Mouse (Mus musculus) gastrocnemius, postnatal 25 days (tissue): ENCODE results near the gene Uri1. TPM values are rescaled to one million over a fixed set of nuclear protein-coding genes. Genes with fewer than 3 reads are reported as not detected.

ENCODE experiments used
- DNase-seq: peaks from one replicate; pipeline ENCODE4 v3.0.0; 2022
- long read RNA-seq, 2 experiments: library from polyadenylated mRNA; stranded (forward); transcript quantifications; one replicate each; pipeline ENCODE4 v2.0.0; 2021
- total RNA-seq, 2 experiments: library from RNA; stranded (reverse); gene quantifications; 1 replicate in 1 of 2; 2 replicates in 1 of 2; pipeline ENCODE4 v1.2.3; 2021

Uri1 gene
- total RNA-seq = 10 to 100 TPM; 20.5 to 25.2 TPM
- long read RNA-seq, experiment 1, transcript Uri1-201 (11 exons, 3,441 nt) = major isoform, 17 of 22 reads
- long read RNA-seq, experiment 1, partial matches to known transcripts = 0 of 22 reads
- long read RNA-seq, experiment 1, other reads (novel, unspliced or antisense) = 5 of 22 reads
- long read RNA-seq, experiment 2, transcript Uri1-201 (11 exons, 3,441 nt) = major isoform, 46 of 57 reads
- long read RNA-seq, experiment 2, partial matches to known transcripts = 1 of 57 reads
- long read RNA-seq, experiment 2, other reads (novel, unspliced or antisense) = 10 of 57 reads

GRCm38 (mm10) chr7:38023451-38023850 is at the start of gene Uri1:
Gene Uri1 (minus strand): TSS chr7:38023551.
- no peak for DNase-seq

- DNase-seq = no peak
Measured at GRCm38 (mm10) chr7:38071065-38071464, 47.7 kb upstream of the Uri1 start.

- no peak for DNase-seq
Measured at GRCm38 (mm10) chr7:38070663-38071062, 47.3 kb upstream of the Uri1 start.

- DNase-seq = no peak
Measured at GRCm38 (mm10) chr7:38064431-38064830, 41.1 kb upstream of the Uri1 start.

GRCm38 (mm10) chr7:38061060-38061970 is 38.0 kb upstream of the Uri1 start:
- DNase-seq = peak; percentile 91

- DNase-seq = peak; percentile 27
Measured at GRCm38 (mm10) chr7:38059636-38060330, 36.4 kb upstream of the Uri1 start.

- DNase-seq = peak; percentile 38
Measured at GRCm38 (mm10) chr7:38059096-38059495, 35.7 kb upstream of the Uri1 start.

GRCm38 (mm10) chr7:38055996-38056395 is 32.6 kb upstream of the Uri1 start:
- DNase-seq = no peak

GRCm38 (mm10) chr7:38054246-38054645 is 30.9 kb upstream of the Uri1 start:
- no peak for DNase-seq

GRCm38 (mm10) chr7:38047229-38047628 is 23.9 kb upstream of the Uri1 start:
- no peak for DNase-seq

- DNase-seq = no peak
Measured at GRCm38 (mm10) chr7:38041244-38041643, 17.9 kb upstream of the Uri1 start.

- DNase-seq = no peak
Measured at GRCm38 (mm10) chr7:38037586-38037985, 14.2 kb upstream of the Uri1 start.

GRCm38 (mm10) chr7:38031183-38031582 is 7.8 kb upstream of the Uri1 start:
- no peak for DNase-seq

GRCm38 (mm10) chr7:38030606-38031005 is 7.3 kb upstream of the Uri1 start:
- no peak for DNase-seq

- no peak for DNase-seq
Measured at GRCm38 (mm10) chr7:38029986-38030385, 6.6 kb upstream of the Uri1 start.

- no peak for DNase-seq
Measured at GRCm38 (mm10) chr7:38029083-38029482, 5.7 kb upstream of the Uri1 start.

GRCm38 (mm10) chr7:38027940-38028600 is 4.7 kb upstream of the Uri1 start:
- DNase-seq = no peak

GRCm38 (mm10) chr7:38024839-38025238 is 1.5 kb upstream of the Uri1 start:
- no peak for DNase-seq

- DNase-seq = no peak
Measured at GRCm38 (mm10) chr7:38019770-38020169, 3.6 kb downstream of the Uri1 start.

GRCm38 (mm10) chr7:38019369-38019749 is 4.0 kb downstream of the Uri1 start:
- peak; percentile 91 for DNase-seq

GRCm38 (mm10) chr7:38018416-38019368 is 4.7 kb downstream of the Uri1 start:
- peak; percentile 20 for DNase-seq
